Mouse (Mus musculus): Measurements from ENCODE around the gene Flt3.

DNA sequence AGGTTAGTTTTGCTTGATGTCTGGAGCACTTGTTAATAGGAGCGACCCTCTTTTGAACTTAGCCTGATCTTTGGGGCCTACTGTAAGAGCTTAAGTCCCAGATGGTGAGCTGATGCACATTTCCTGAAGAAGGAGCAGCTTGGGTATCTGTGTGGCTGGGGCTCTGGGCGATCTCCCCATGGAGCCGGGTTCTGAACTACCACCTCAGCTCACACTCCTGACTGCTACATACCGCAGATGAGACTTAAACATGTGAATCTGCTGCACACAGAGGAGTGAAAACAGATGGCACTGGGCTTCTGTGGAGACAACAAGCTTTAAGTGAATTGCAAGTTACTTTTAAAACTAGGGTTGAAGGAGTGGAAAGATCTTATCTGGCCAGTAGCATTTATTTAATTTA lies 45.0 kb upstream of the Flt3 start:
- TF ChIP-seq CTCF (IDR thresholded peaks at IDR 0.05; ENCODE audit: extremely low read depth, insufficient read depth, low read length) (no peak), POLR2A (IDR thresholded peaks at IDR 0.05; ENCODE audit: extremely low read depth, insufficient read depth, low read length) (no peak)

All from cortical plate, adult 2 months (tissue).